Mouse (Mus musculus): ENCODE results near the gene Sec16b. TPM values are rescaled to one million over a fixed set of nuclear protein-coding genes. Genes with fewer than 3 reads are reported as not detected.

The Sec16b gene
- total RNA-seq, 2 experiments from 2014 or later: not detected

- ATAC-seq (replicated peaks; ENCODE audit: low FRiP score, low TSS enrichment, poor library complexity, severe bottlenecking): no peak
Observed at GRCm38 (mm10) chr1:157554163-157554562, 47.6 kb downstream of the Sec16b start.

- no peak for ATAC-seq (replicated peaks; ENCODE audit: low FRiP score, low TSS enrichment, poor library complexity, severe bottlenecking)
Observed at GRCm38 (mm10) chr1:157554686-157555530, 48.4 kb downstream of the Sec16b start.

GRCm38 (mm10) chr1:157555738-157556137 is 49.2 kb downstream of the Sec16b start:
- no peak for ATAC-seq (replicated peaks; ENCODE audit: low FRiP score, low TSS enrichment, poor library complexity, severe bottlenecking)

GRCm38 (mm10) chr1:157556439-157556838 is 49.9 kb downstream of the Sec16b start:
- ATAC-seq (replicated peaks; ENCODE audit: low FRiP score, low TSS enrichment, poor library complexity, severe bottlenecking): no peak

GRCm38 (mm10) chr1:157558145-157558544 is 51.6 kb downstream of the Sec16b start:
- no peak for ATAC-seq (replicated peaks; ENCODE audit: low FRiP score, low TSS enrichment, poor library complexity, severe bottlenecking)

- ATAC-seq (replicated peaks; ENCODE audit: low FRiP score, low TSS enrichment, poor library complexity, severe bottlenecking): no peak
Observed at GRCm38 (mm10) chr1:157559986-157560385, 53.5 kb downstream of the Sec16b start.

- peak; percentile 93 for ATAC-seq (replicated peaks; ENCODE audit: low FRiP score, low TSS enrichment, poor library complexity, severe bottlenecking)
Observed at GRCm38 (mm10) chr1:157560654-157561386, 54.3 kb downstream of the Sec16b start.

- ATAC-seq (replicated peaks; ENCODE audit: low FRiP score, low TSS enrichment, poor library complexity, severe bottlenecking): no peak
Observed at GRCm38 (mm10) chr1:157567819-157568218, 61.3 kb downstream of the Sec16b start.

GRCm38 (mm10) chr1:157569263-157570090 is 62.9 kb downstream of the Sec16b start:
- ATAC-seq (replicated peaks; ENCODE audit: low FRiP score, low TSS enrichment, poor library complexity, severe bottlenecking): no peak

- ATAC-seq (replicated peaks; ENCODE audit: low FRiP score, low TSS enrichment, poor library complexity, severe bottlenecking): no peak
Observed at GRCm38 (mm10) chr1:157575316-157575715, 68.8 kb downstream of the Sec16b start.

- ATAC-seq (replicated peaks; ENCODE audit: low FRiP score, low TSS enrichment, poor library complexity, severe bottlenecking): no peak
Observed at GRCm38 (mm10) chr1:157578336-157578735, 71.8 kb downstream of the Sec16b start.

- no peak for ATAC-seq (replicated peaks; ENCODE audit: low FRiP score, low TSS enrichment, poor library complexity, severe bottlenecking)
Observed at GRCm38 (mm10) chr1:157586556-157586955, 80.0 kb downstream of the Sec16b start.

- ATAC-seq (replicated peaks; ENCODE audit: low FRiP score, low TSS enrichment, poor library complexity, severe bottlenecking): no peak
Observed at GRCm38 (mm10) chr1:157592039-157592438, 85.5 kb downstream of the Sec16b start.

- no peak for ATAC-seq (replicated peaks; ENCODE audit: low FRiP score, low TSS enrichment, poor library complexity, severe bottlenecking)
Observed at GRCm38 (mm10) chr1:157594561-157594960, 88.0 kb downstream of the Sec16b start.

GRCm38 (mm10) chr1:157595165-157595564 is 88.6 kb downstream of the Sec16b start:
- ATAC-seq (replicated peaks; ENCODE audit: low FRiP score, low TSS enrichment, poor library complexity, severe bottlenecking): no peak

GRCm38 (mm10) chr1:157604513-157604912 is 98.0 kb downstream of the Sec16b start:
- no peak for ATAC-seq (replicated peaks; ENCODE audit: low FRiP score, low TSS enrichment, poor library complexity, severe bottlenecking)

Measured in megakaryocyte-erythroid progenitor cell, adult 5-6 weeks (primary cell).